Mouse (Mus musculus) forebrain, embryonic 15.5 days (tissue): ENCODE measurements around the gene Sh3bgrl. TPM values are rescaled to one million over a fixed set of nuclear protein-coding genes. Genes with fewer than 3 reads are reported as not detected.

Experiments
- ATAC-seq: fragments of 200-750 bp; cut with Nextera tagmentation; replicated peaks from 2 replicates; pipeline ENCODE4 v1.8.0; 2017; ENCODE audit warnings: mild to moderate bottlenecking, moderate TSS enrichment, moderate library complexity
- H3K27ac ChIP-seq: fragments of 300-500 bp; sonication (generic); replicated peaks from 2 replicates; pipeline ENCODE4 v1.5.1; 2015; ENCODE audit warnings: mild to moderate bottlenecking, inconsistent platforms
- H3K27me3 ChIP-seq: fragments of 300-500 bp; sonication (generic); 2 replicates; pipeline ENCODE4 v1.6.1; 2015; ENCODE audit warnings: inconsistent platforms
- H3K36me3 ChIP-seq: fragments of 300-500 bp; sonication (generic); 2 replicates; pipeline ENCODE4 v1.6.1; 2015; ENCODE audit warnings: mild to moderate bottlenecking, inconsistent platforms
- H3K4me1 ChIP-seq: fragments of 300-500 bp; sonication (generic); 2 replicates; pipeline ENCODE4 v1.6.1; 2015; ENCODE audit warnings: inconsistent platforms
- H3K4me2 ChIP-seq: fragments of 300-500 bp; sonication (generic); replicated peaks from 2 replicates; pipeline ENCODE4 v1.6.1; 2015; ENCODE audit warnings: mild to moderate bottlenecking, inconsistent platforms
- H3K4me3 ChIP-seq: fragments of 300-500 bp; sonication (generic); 2 replicates; pipeline ENCODE4 v1.5.1; 2015; ENCODE audit warnings: mild to moderate bottlenecking, inconsistent platforms
- H3K9ac ChIP-seq: fragments of 300-500 bp; sonication (generic); replicated peaks from 2 replicates; pipeline ENCODE4 v1.6.1; 2015; ENCODE audit warnings: mild to moderate bottlenecking, inconsistent platforms
- H3K9me3 ChIP-seq: fragments of 300-500 bp; sonication (generic); 2 replicates; pipeline ENCODE4 v1.6.1; 2016; ENCODE audit warnings: inconsistent platforms
- WGBS: fragments of 180-500 bp; shearing (Covaris S2); methylation state at CpG from one replicate; pipeline ENCODE4 v1.1.7; 2015; ENCODE audit warnings: mixed read lengths; 5-methylcytosine and 5-hydroxymethylcytosine counted together
- polyA plus RNA-seq: library from polyadenylated mRNA; unstranded; fragments of >200 nt; fragmentation: Nextera tagmentation; extraction: Ambion mirVana; gene quantifications from 2 replicates; pipeline ENCODE4 v1.2.1, GENCODE M21; 2015

Sh3bgrl gene
- polyA plus RNA-seq, 1 experiment from 2014 or later = 273 TPM

DNA sequence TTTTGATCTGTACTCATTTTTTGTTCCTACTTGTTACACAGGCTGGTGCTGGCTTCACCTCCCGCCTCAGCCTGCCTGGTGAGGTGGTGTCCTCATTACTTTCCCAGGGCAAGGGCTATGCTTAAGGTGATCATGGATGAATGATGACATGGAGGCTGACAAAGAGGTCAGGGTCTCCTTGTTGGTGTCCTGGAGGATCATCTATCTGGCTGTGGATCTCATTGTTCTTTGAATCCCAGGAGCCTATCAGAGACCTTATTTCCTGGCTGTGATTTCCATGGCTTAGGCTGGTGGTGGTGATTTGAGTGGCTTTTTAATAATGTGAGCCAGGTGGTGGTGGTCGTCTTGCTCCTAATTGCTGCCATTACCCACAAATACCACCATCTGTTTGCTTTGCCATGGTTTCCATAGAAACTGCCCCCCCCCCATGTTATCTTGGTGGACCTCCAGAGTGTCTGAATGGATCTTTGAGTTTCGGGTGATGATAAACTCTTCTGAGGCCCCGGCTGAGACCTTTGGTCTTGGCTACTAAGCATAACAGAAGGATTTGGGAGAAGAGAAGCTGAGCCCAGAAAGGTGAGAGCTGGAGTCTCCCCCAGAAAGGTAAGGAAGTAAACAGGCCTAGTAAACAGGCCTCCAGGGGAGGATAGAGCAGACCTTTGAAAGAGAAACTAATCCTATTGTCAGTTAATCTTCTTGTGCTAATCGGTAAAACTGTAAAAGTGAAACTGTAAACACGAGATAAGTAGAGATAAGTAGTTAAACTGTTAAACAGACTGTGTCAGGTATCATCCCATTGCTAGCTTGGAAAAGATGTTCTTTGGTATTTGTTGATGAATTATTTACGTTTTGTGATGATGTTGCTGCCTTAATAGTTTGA lies 18.5 kb downstream of the Sh3bgrl start:
- Histone ChIP-seq H3K4me3 (no peak overlapping the region), H3K27ac (peak overlapping the region; percentile 62), H3K9ac (no peak overlapping the region), H3K27me3 (no peaks in the 10 kb centered on the region), H3K4me1 (peaks cover 10% of the 10 kb centered on the region), H3K9me3 (no peaks in the 10 kb centered on the region), H3K36me3 (no peaks in the 10 kb centered on the region), H3K4me2 (no peak overlapping the region; the same call in 1 of the 2 replicates)
- peak; percentile 83 for ATAC-seq
- WGBS = 28% methylated on average over 7 of the region's 7 CpGs

DNA sequence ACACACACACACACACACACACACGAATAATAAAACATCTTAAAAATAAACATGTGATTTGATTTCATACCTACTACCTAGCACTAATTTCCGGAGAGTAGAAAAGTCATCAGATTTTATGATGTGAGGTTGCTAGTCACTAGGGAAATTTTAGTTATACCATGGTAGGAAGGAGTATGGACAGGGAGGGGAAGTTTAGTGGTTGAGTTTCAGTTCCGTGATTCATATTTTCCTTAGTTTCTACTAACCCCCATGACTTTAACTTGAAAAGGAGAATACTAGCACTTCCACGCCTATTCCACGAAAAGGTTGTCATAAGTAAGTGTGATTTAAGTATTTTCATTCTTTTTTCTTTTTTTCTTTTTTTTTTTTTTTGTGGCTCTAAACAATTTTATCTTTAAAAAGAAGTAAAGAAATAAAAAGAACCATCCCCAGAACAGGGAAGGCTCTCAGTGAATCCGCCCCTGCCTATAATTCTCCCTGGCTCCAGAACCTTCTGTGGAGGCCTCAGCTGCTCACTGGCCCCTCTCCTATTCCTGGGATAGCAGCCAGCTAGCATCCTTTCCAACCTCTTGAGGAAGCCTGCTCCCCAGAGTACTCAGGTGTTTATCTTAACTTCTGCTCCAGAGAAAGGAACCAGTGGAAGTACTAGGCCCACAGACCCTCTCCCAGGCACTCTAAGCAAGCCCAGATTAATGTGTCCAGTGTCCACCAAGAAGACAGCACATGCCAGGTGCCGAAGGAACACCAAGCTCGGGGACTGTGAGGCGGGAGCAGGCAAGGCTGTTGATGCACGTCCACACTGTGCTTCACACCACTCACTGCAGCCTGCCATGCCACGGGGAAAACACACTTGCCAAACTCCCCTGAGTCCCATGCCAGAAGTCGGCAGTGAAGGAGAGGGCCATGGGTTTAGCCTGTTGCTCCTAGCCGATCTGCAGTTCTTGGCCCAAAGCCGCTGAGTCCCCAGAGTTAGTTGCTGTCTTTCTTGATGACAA lies 25.0 kb downstream of the Sh3bgrl start:
- no peak overlapping the region for H3K4me2 ChIP-seq
- ATAC-seq = no peak
- H3K4me1 ChIP-seq = no peaks in the 10 kb centered on the region
- no peaks in the 10 kb centered on the region for H3K36me3 ChIP-seq
- whole genome bisulfite sequencing = 80% methylated on average over 14 of the region's 14 CpGs
- H3K27me3 ChIP-seq = no peaks in the 10 kb centered on the region
- H3K4me3 ChIP-seq = no peak overlapping the region
- no peak overlapping the region for H3K27ac ChIP-seq
- no peaks in the 10 kb centered on the region for H3K9me3 ChIP-seq
- no peak overlapping the region for H3K9ac ChIP-seq

DNA sequence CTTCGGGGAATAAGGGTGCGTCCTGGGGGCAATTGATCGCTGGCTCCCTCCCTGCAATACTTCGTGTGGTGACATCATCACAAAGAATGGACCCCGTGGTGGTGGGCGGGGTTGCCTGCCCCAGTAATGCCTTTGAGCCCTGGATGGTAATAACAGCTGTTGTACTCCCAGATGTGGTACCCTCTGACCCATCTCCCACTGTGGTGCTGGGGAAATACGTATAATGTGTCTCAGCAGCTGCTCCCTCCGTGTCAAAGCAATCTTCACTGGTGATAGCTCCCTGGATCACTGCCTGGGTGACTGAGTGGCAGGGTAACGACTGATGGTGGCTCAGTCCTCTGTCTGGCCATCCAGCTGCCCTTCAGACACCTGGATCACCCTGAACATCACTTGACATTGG lies 26.0 kb downstream of the Sh3bgrl start:
- no peak overlapping the region for H3K4me2 ChIP-seq
- no peaks in the 10 kb centered on the region for H3K27me3 ChIP-seq
- H3K27ac ChIP-seq = no peak overlapping the region
- H3K9me3 ChIP-seq = no peaks in the 10 kb centered on the region
- WGBS = 39% methylated on average over 9 of the region's 9 CpGs
- H3K4me3 ChIP-seq = no peak overlapping the region
- no peak overlapping the region for H3K9ac ChIP-seq
- H3K4me1 ChIP-seq = no peaks in the 10 kb centered on the region
- H3K36me3 ChIP-seq = no peaks in the 10 kb centered on the region
- no peak for ATAC-seq

DNA sequence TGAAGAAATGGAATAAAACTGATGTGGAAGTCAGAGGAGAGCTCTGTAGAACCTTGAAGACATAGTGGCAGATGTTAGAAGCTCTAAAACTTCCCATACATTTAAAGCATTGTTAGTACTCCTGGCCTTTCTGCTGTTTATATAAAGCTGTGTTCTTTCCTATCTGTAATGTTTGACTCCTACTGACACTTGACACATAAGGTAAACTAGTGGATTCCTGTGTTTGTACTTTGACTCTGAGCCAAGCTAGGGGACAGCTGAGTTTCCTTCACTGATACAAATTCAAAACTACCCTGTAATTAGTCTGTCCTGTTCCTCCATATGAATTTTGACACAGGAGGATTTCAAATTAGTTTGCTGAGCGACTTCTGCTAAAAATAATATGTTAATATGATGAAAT lies 27.5 kb downstream of the Sh3bgrl start:
- no peaks in the 10 kb centered on the region for H3K4me1 ChIP-seq
- 48% methylated on average over 1 of the region's 1 CpGs for WGBS
- no peak for ATAC-seq
- no peaks in the 10 kb centered on the region for H3K9me3 ChIP-seq
- no peaks in the 10 kb centered on the region for H3K27me3 ChIP-seq
- H3K4me3 ChIP-seq = no peak overlapping the region
- H3K9ac ChIP-seq = no peak overlapping the region
- H3K36me3 ChIP-seq = no peaks in the 10 kb centered on the region
- H3K4me2 ChIP-seq = no peak overlapping the region
- H3K27ac ChIP-seq = no peak overlapping the region

DNA sequence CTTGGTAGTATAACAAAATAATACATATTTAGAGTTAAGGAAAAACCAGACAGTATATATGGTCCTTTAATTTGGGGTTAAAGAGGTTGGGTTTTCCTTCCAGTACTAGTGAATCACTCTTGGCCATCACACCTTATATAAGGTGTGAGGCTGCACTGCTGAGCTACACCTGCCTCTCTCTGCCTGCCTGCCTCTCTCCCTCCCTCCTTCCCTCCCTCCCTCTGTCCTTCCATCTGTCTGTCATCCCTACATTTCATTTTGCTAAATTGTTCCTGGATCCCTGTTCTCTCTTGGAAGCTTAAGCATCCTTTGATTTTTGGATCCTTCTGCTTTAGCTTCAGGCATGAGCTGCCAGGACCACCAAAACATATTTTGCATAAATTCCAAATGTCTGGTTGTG lies 28.6 kb downstream of the Sh3bgrl start:
- H3K9ac ChIP-seq = no peak overlapping the region
- peak; percentile 57; the same call in 1 of the 2 replicates for ATAC-seq

DNA sequence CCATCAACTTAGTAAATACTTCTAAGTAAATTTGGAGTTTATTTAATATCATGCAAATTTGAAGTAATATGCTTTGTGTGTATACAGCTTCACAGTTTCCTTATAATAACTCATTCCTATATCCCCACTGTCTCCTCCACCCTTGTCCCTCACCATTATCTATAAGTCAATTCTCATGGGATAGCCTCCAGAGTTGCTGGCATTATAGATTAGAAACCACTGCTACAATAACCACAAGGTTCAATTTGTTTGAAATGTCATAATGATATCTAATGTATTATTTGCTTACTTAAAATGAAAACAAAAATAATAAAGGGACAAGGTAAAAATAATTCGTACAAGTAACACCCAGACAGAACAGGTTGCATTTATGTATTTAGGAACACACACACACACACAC lies 31.7 kb downstream of the Sh3bgrl start:
- H3K27me3 ChIP-seq = no peaks in the 10 kb centered on the region
- H3K9me3 ChIP-seq = no peaks in the 10 kb centered on the region

More for the DNA sequence above, 28.6 kb downstream of the Sh3bgrl start:
- Histone ChIP-seq H3K4me2 (no peak overlapping the region), H3K27ac (no peak overlapping the region), H3K36me3 (no peaks in the 10 kb centered on the region), H3K9me3 (no peaks in the 10 kb centered on the region), H3K4me3 (no peak overlapping the region), H3K27me3 (no peaks in the 10 kb centered on the region), H3K4me1 (no peaks in the 10 kb centered on the region)

DNA sequence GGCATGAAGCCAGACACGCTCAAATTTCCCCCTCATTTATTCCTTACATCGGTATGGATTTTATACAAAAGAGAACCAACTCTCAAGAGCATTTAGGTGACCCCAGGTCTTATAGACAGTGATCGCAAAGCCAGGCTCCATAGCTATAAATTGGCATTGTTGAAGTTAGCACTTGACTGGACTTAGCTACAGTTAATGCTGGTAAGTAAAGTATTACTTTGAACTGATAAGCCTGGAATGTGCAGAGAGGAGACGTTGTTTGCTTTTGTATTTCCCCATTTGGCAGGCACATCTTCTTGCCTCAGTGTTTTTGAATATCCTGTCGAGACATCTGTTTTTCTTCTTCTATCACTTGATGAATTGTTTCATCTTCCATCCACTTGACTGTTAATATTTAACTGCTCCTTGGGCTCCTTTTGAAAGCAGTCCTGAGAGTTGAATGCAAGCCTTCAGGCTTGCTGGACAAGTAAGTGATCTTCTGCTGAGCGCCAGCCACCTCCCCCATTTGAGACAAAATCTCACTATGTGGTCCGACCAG lies 32.5 kb downstream of the Sh3bgrl start:
- H3K9me3 ChIP-seq = no peaks in the 10 kb centered on the region
- H3K36me3 ChIP-seq = no peaks in the 10 kb centered on the region
- H3K4me3 ChIP-seq = no peak overlapping the region
- WGBS = 59% methylated on average over 7 of the region's 7 CpGs
- H3K4me1 ChIP-seq = no peaks in the 10 kb centered on the region
- H3K27me3 ChIP-seq = no peaks in the 10 kb centered on the region
- no peak for ATAC-seq
- no peak overlapping the region for H3K9ac ChIP-seq
- no peak overlapping the region for H3K27ac ChIP-seq
- H3K4me2 ChIP-seq = no peak overlapping the region

More for the DNA sequence above, 31.7 kb downstream of the Sh3bgrl start:
- no peak overlapping the region for H3K4me2 ChIP-seq
- no peak for ATAC-seq
- H3K4me3 ChIP-seq = no peak overlapping the region
- no peaks in the 10 kb centered on the region for H3K36me3 ChIP-seq
- no peak overlapping the region for H3K27ac ChIP-seq
- no peaks in the 10 kb centered on the region for H3K4me1 ChIP-seq
- no peak overlapping the region for H3K9ac ChIP-seq
- 81% methylated on average over 1 of the region's 1 CpGs for WGBS

DNA sequence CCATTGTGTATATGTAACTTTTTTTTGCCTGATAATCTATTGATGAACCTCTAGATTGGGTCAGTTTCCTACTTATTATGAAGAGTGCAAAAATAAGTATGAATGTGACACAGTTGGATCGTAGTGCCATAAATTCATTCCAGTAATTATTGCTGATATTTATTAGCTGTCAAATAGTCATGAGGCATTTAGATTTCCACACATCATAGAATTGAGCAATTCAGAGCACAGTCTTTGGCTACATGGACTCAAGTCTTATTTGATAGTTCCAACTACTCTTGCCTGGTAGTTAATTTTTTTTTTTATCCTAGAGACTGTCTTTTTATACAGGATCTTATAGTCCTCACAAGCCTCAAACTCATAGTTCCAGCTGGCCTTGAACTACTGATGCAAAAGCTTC lies 34.9 kb downstream of the Sh3bgrl start:
- no peaks in the 10 kb centered on the region for H3K27me3 ChIP-seq
- H3K4me2 ChIP-seq = no peak overlapping the region
- no peak overlapping the region for H3K4me3 ChIP-seq
- H3K9ac ChIP-seq = no peak overlapping the region
- H3K27ac ChIP-seq = no peak overlapping the region
- WGBS = 90% methylated on average over 1 of the region's 1 CpGs
- H3K9me3 ChIP-seq = no peaks in the 10 kb centered on the region
- H3K4me1 ChIP-seq = no peaks in the 10 kb centered on the region
- no peaks in the 10 kb centered on the region for H3K36me3 ChIP-seq
- no peak for ATAC-seq

DNA sequence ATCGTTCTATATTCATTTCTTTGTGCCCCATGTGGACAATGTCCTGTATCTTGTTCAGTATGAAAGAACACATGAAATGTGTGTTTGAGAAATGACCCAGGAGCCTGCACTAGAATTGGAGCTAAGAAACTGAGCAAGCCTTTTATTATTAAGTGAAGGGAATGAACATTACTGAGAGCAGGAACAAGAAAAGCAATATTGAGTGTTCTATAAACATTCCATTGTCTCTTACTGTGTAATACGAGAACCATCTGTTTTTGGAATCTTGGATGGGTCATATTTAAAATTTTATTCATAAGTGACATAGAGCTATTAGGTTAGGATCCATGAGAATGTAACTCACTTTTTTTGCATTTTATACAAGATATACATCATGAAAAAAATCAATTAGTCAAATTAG lies 36.7 kb downstream of the Sh3bgrl start:
- Histone ChIP-seq H3K4me1 (no peaks in the 10 kb centered on the region), H3K4me2 (no peak overlapping the region), H3K9me3 (no peaks in the 10 kb centered on the region), H3K4me3 (no peak overlapping the region), H3K27ac (no peak overlapping the region), H3K36me3 (no peaks in the 10 kb centered on the region), H3K27me3 (no peaks in the 10 kb centered on the region), H3K9ac (no peak overlapping the region)
- 90% methylated on average over 2 of the region's 2 CpGs for WGBS
- no peak for ATAC-seq

DNA sequence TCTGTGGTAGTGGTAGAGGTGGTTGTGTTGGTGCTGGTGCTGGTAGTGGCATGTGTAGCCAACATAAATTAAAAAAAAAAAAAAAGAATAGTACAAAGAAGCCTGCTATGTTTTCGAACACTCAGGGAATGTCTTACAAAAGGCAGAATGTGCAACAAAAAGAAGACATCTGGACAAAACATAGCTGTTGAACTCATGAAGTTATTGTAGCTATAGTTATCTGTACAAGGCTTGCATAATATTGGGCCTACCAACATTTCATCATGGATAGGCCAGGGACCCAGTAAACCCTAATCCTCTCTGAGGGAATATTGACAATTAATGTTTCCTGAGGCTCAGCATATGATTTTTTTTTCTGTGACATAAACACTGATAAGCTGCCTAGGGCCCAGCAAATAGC lies 37.3 kb downstream of the Sh3bgrl start:
- WGBS = 83% methylated on average over 1 of the region's 1 CpGs
- ATAC-seq = no peak

DNA sequence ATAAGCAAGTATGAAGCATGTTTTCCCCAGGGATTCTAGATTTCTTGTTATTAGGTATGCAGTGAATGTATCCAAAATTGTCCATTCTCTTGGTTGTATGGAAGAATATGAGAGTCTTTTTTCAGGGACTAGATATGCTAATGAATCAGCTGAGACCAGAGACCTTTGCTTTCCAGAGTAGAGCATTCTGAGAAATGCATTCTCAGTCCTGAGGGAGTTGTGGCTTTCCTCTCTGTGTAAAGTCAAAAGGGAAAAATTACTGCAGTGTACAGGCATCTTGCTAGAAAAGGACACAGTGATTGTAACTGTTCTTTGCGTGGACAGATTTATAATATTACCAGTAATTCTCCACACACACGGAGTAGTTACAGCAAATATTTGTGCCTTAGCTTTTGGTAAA lies 38.3 kb downstream of the Sh3bgrl start:
- Histone ChIP-seq H3K4me2 (no peak overlapping the region), H3K4me1 (no peaks in the 10 kb centered on the region), H3K9me3 (no peaks in the 10 kb centered on the region), H3K4me3 (no peak overlapping the region), H3K27ac (no peak overlapping the region), H3K36me3 (no peaks in the 10 kb centered on the region), H3K27me3 (no peaks in the 10 kb centered on the region), H3K9ac (no peak overlapping the region)
- no peak for ATAC-seq
- WGBS = 76% methylated on average over 2 of the region's 2 CpGs

More for the DNA sequence above, 37.3 kb downstream of the Sh3bgrl start:
- no peak overlapping the region for H3K9ac ChIP-seq
- H3K4me3 ChIP-seq = no peak overlapping the region
- no peaks in the 10 kb centered on the region for H3K36me3 ChIP-seq
- H3K27ac ChIP-seq = no peak overlapping the region
- no peaks in the 10 kb centered on the region for H3K4me1 ChIP-seq
- H3K27me3 ChIP-seq = no peaks in the 10 kb centered on the region
- no peak overlapping the region for H3K4me2 ChIP-seq
- no peaks in the 10 kb centered on the region for H3K9me3 ChIP-seq

DNA sequence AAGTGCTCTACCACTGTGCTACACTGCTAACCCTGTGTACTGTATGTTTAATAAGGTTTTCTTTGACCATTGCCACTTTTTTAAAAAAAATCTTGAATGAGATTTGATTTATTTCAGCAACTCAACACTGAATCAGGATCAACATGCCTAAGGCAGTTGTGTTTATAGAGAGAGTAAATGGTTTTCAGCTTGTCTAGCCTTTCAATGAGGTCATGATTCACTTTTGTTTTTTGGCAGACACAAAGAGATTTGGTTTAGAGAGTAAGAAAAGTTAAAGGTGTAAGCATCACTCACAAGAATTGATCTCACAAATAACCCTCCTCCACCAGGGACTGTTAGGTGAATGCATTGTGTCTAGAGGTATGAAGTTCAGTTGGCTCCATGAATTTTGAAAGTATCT lies 41.1 kb downstream of the Sh3bgrl start:
- Histone ChIP-seq H3K27me3 (no peaks in the 10 kb centered on the region), H3K27ac (no peak overlapping the region), H3K9me3 (no peaks in the 10 kb centered on the region), H3K4me3 (no peak overlapping the region), H3K36me3 (no peaks in the 10 kb centered on the region), H3K4me1 (no peaks in the 10 kb centered on the region), H3K9ac (no peak overlapping the region), H3K4me2 (no peak overlapping the region)
- ATAC-seq = no peak
